In the genomic region with DNA sequence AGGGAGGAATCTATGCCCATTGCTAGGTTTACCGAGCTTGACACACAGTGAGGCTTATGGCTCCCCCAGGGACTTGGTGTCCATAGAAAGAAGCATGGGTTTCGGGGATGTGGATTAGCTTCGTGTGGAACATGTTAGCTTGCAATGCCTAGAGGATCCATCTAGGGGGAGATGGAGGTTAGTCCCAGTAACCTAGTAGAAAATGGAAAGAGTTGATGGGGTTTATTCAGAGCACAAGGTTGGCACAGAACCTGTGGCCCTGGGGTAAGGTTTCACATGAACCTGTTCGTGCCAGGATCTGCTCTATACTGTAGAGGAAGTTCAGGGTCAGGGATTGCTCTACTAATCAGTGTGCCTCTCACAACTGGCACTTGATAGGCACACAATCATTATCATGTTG, we compare ENCODE assay signal across 11 mouse cellular contexts. TPM values are rescaled to one million over a fixed set of nuclear protein-coding genes. Genes with fewer than 3 reads are reported as not detected.
DNase-seq lines count a peak whose midpoint lies in the region; ATAC-seq and TF ChIP-seq lines count a peak whose summit lies in the region.
"Had no signal": no experiment of that assay in that cellular context is flagged by ENCODE, and none has a peak within 500 bp of the region (broad histone marks: within the 10 kb centered on the region; RNA-seq: fewer than 3 reads in every experiment).

No protein-coding gene starts in this region.

- H3K4me2 ChIP-seq in lung, postnatal 0 days (replicated peaks; ENCODE audit: low read depth, low read length): no peak overlapping the region

- H3K36me3 ChIP-seq in heart, adult 2 months (ENCODE audit: control insufficient read depth, insufficient read depth, low read length): no peaks in the 10 kb centered on the region
- H3K36me3 ChIP-seq in lung, postnatal 0 days (ENCODE audit: insufficient read depth, low read length): no peaks in the 10 kb centered on the region
- 0 out of 4 replicates have a peak, but pooled peaks cover 0 to 2% of the 10 kb centered on the region in 2 experiments for H3K36me3 ChIP-seq in MEL (ENCODE audit: control insufficient read depth in 1 of 2, insufficient read depth in 2 of 2, low read length in 2 of 2)

- peak; percentile 60 for TF ChIP-seq CTCF in heart, adult 2 months (IDR thresholded peaks at IDR 0.05)
- TF ChIP-seq CTCF in lung, postnatal 0 days (IDR thresholded peaks at IDR 0.05): peak; percentile 68
- peak in 2 of 3 experiments; percentile 38 to 42; a peak in 4 of 6 replicates for TF ChIP-seq CTCF in MEL (IDR thresholded peaks at IDR 0.05 in 2 of 3, conservative IDR thresholded peaks at IDR 0.05 in 1 of 3; ENCODE audit: control insufficient read depth in 1 of 3, insufficient read depth in 1 of 3, low read depth in 2 of 3, low read length in 3 of 3, poor library complexity in 1 of 3, severe bottlenecking in 1 of 3)

- H3K79me2 ChIP-seq in heart, adult 2 months (replicated peaks; ENCODE audit: control insufficient read depth, insufficient read depth, low read length): no peaks in the 10 kb centered on the region
- no peaks in the 10 kb centered on the region for H3K79me2 ChIP-seq in MEL (ENCODE audit: control insufficient read depth, insufficient read depth, low read length, poor library complexity)

- 37% methylated on average over 4 of the region's 4 CpGs for WGBS in heart, adult 2 months
- 33% methylated on average over 4 of the region's 4 CpGs for WGBS in lung, postnatal 0 days

- DNase-seq in heart, adult 2 months: peak in 1 of 2 experiments; percentile 17
- DNase-seq in heart, adult 9 months (ENCODE audit: low spot score in 2 of 2): no peak
- DNase-seq in lung, postnatal 0 days (ENCODE audit: low spot score): peak; percentile 51
- no peak for DNase-seq in lung, adult 18-20 months
- DNase-seq in MEL (ENCODE audit: low read depth, low spot score): peak; percentile 60
- DNase-seq in retina, embryonic 14.5 days (ENCODE audit: low spot score): peak; percentile 60
- no peak for DNase-seq in adrenal gland, adult 18-20 months (ENCODE audit: low spot score in 2 of 2)
- no peak for DNase-seq in layer of hippocampus, adult 9-11 months
- DNase-seq: cerebellum, adult 8-10 months; thymus, postnatal 4 days had no signal

- no peak overlapping the region for H3K27ac ChIP-seq in heart, adult 2 months
- H3K27ac ChIP-seq in lung, postnatal 0 days (ENCODE audit: low read length): no peak overlapping the region
- H3K27ac ChIP-seq in MEL (ENCODE audit: control insufficient read depth, low read depth, low read length): no peak overlapping the region
- H3K27ac ChIP-seq: macrophage had no signal

- no peak for TF ChIP-seq EP300 in heart, adult 2 months (IDR thresholded peaks at IDR 0.05; ENCODE audit: insufficient read depth, low read depth, low read length)
- no peak for TF ChIP-seq EP300 in lung, postnatal 0 days (IDR thresholded peaks at IDR 0.05)
- TF ChIP-seq EP300 in MEL (IDR thresholded peaks at IDR 0.05; ENCODE audit: low read depth in 1 of 2, low read length in 2 of 2): no peak

- no peaks in the 10 kb centered on the region for H3K27me3 ChIP-seq in heart, adult 2 months (ENCODE audit: control insufficient read depth, insufficient read depth, low read length)
- H3K27me3 ChIP-seq in lung, postnatal 0 days (replicated peaks; ENCODE audit: insufficient read depth, low read length): no peaks in the 10 kb centered on the region
- H3K27me3 ChIP-seq in MEL (ENCODE audit: control insufficient read depth in 1 of 2, insufficient read depth in 2 of 2, low read length in 2 of 2): peaks cover 0 to 5% of the 10 kb centered on the region in 2 experiments; a peak in 3 of 4 replicates

- intact Hi-C loops in heart, adult 2 months (cut with DNase I): loop anchor here (10.0 kb wide), 1 partner anchor 328 kb away; the partner anchor contains the start of gene Rps6kl1

- no peak overlapping the region for H3K4me3 ChIP-seq in heart, adult 2 months
- no peak overlapping the region for H3K4me3 ChIP-seq in lung, postnatal 0 days (ENCODE audit: low read depth, low read length)
- no peak overlapping the region for H3K4me3 ChIP-seq in MEL (ENCODE audit: control insufficient read depth in 1 of 2, insufficient read depth in 1 of 2, low read depth in 2 of 2, low read length in 2 of 2)

- H3K9ac ChIP-seq in heart, adult 2 months (ENCODE audit: low read depth, low read length): no peak overlapping the region
- H3K9ac ChIP-seq in lung, postnatal 0 days (replicated peaks; ENCODE audit: low read depth): no peak overlapping the region
- H3K9ac ChIP-seq in MEL (ENCODE audit: control insufficient read depth, low read depth, low read length, poor library complexity, severe bottlenecking): no peak overlapping the region

- no peak for TF ChIP-seq POLR2A in heart, adult 2 months (IDR thresholded peaks at IDR 0.05; ENCODE audit: insufficient read depth, low read depth, low read length)
- no peak for TF ChIP-seq POLR2A in MEL (IDR thresholded peaks at IDR 0.05; ENCODE audit: control insufficient read depth in 1 of 2, insufficient read depth in 1 of 2, low read depth in 1 of 2, low read length in 2 of 2, poor library complexity in 1 of 2)

- ATAC-seq in lung, postnatal 0 days: no peak

- H3K4me1 ChIP-seq in heart, adult 2 months (ENCODE audit: control insufficient read depth, insufficient read depth, low read length): peaks cover 5% of the 10 kb centered on the region
- peaks cover 10% of the 10 kb centered on the region; the same call in 1 of the 2 replicates for H3K4me1 ChIP-seq in lung, postnatal 0 days (ENCODE audit: insufficient read depth, low read depth, low read length)
- H3K4me1 ChIP-seq in MEL (ENCODE audit: control insufficient read depth in 1 of 2, insufficient read depth in 2 of 2, low read length in 2 of 2): peaks cover 0 to 3% of the 10 kb centered on the region in 2 experiments; a peak in 1 of 4 replicates

- TF ChIP-seq RAD21 in MEL (IDR thresholded peaks at IDR 0.05; ENCODE audit: low read depth, low read length): peak; percentile 4

- no peaks in the 10 kb centered on the region for H3K9me3 ChIP-seq in lung, postnatal 0 days (ENCODE audit: low read length)
- no peaks in the 10 kb centered on the region for H3K9me3 ChIP-seq in MEL (replicated peaks; ENCODE audit: insufficient read depth, low read length)

TF ChIP-seq in MEL, 35 proteins besides CTCF, POLR2A, EP300 and RAD21:
- TF ChIP-seq SMC3 (IDR thresholded peaks at IDR 0.05; ENCODE audit: low read depth, low read length) (peak; percentile 9; the same call in 1 of the 2 replicates), USF1 (IDR thresholded peaks at IDR 0.05; ENCODE audit: low read depth, low read length) (no peak)

RNA-seq across cellular contexts. Expression of gene Fos, which starts 9.5 kb away (rescaled TPM):
- 1 to 10 TPM; 3.0 to 5.7 TPM for total RNA-seq in heart, adult 2 months (2021)
- 9.1 and 12.6 TPM in 2 replicates for polyA plus RNA-seq in heart, adult 2 months (2012; rRNA removed)
- polyA plus RNA-seq in lung, postnatal 0 days (2015; fragmentation: Nextera tagmentation; extraction: Ambion mirVana): 30.8 and 33.8 TPM in 2 replicates
- 0.56 and 1.4 TPM in 2 replicates for total RNA-seq in MEL (2012; rRNA removed)
- under 1 TPM in 1 of 2 experiments, not detected in 1; 0.81 TPM for polyA plus RNA-seq in MEL (2012; ENCODE audit: insufficient read depth in 1 of 2, insufficient read length in 2 of 2, low read depth in 1 of 2, low replicate concordance in 2 of 2, missing spikeins in 1 of 2)
- 1 to 10 TPM; 2.9 to 4.3 TPM for total RNA-seq in adrenal gland, adult 18-20 months (2021)

Comparison
In these comparisons a context has a peak if more than half of its experiments do, and no peak if none do; other contexts are left out.
1. DNase-seq: peak in lung, postnatal 0 days (single experiment), MEL (single experiment) and retina, embryonic 14.5 days (single experiment); none in heart, adult 9 months (0 of 2), lung, adult 18-20 months (0 of 2), adrenal gland, adult 18-20 months (0 of 2) and layer of hippocampus, adult 9-11 months (single experiment).
2. Peak in every context shown above with its lines, with median percentiles within 50 percentile points of each other: CTCF ChIP-seq.